In the genomic region with DNA sequence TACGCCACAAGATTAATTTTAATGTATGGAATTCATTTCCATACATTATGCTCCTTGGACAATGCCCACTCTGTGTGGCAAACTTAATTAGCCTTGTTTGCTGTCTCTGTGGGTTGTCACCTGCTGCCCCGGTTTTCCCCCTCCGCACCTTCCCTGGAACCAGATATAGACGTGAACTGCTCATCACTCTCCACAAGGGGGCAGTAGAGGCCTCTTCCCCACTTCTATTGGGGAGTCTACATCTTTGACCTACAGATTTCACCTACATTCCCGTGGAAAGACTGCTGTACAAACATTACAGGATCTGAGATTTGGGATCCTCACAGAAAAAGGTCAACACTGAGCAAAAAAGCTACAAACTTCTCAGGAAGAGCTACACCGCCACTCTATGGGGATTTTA, we compare ENCODE assay signal across 9 mouse cellular contexts. TPM values are rescaled to one million over a fixed set of nuclear protein-coding genes. Genes with fewer than 3 reads are reported as not detected.
A peak's percentile ranks its signal among the peaks of the same experiment; 100 is the strongest.
DNase-seq lines count a peak whose midpoint lies in the region; ATAC-seq and TF ChIP-seq lines count a peak whose summit lies in the region.
"Had no signal": no experiment of that assay in that cellular context is flagged by ENCODE, and none has a peak within 500 bp of the region (broad histone marks: within the 10 kb centered on the region; RNA-seq: fewer than 3 reads in every experiment).

No protein-coding gene starts in this region.

- no peaks in the 10 kb centered on the region for H3K36me3 ChIP-seq in midbrain, embryonic 14.5 days (ENCODE audit: control insufficient read depth, insufficient read depth, low read length)
- no peaks in the 10 kb centered on the region for H3K36me3 ChIP-seq in midbrain, embryonic 13.5 days
- H3K36me3 ChIP-seq in lung, embryonic 14.5 days (ENCODE audit: insufficient read depth) = no peaks in the 10 kb centered on the region
- H3K36me3 ChIP-seq: heart, embryonic 15.5 days; stomach, embryonic 15.5 days had no signal

- no peaks in the 10 kb centered on the region for H3K9me3 ChIP-seq in midbrain, embryonic 14.5 days (ENCODE audit: control insufficient read depth, low read length)
- no peaks in the 10 kb centered on the region for H3K9me3 ChIP-seq in midbrain, embryonic 13.5 days
- H3K9me3 ChIP-seq in lung, embryonic 14.5 days (ENCODE audit: low read depth, low read length) = no peaks in the 10 kb centered on the region
- H3K9me3 ChIP-seq: heart, embryonic 15.5 days; stomach, embryonic 15.5 days had no signal

- DNase-seq in midbrain, embryonic 14.5 days = peak; percentile 70
- peak; percentile 77 to 82 for DNase-seq in cerebellum, postnatal 36 days
- peak; percentile 35 for DNase-seq in hindlimb bud, embryonic 11.5 days (ENCODE audit: extremely low spot score, low read depth, low spot score)
- peak; percentile 83 for DNase-seq in lung, embryonic 14.5 days
- peak; percentile 55 for DNase-seq in right cerebral cortex, postnatal 25 days

- H3K27me3 ChIP-seq in midbrain, embryonic 14.5 days (ENCODE audit: control insufficient read depth, insufficient read depth, low read length) = no peaks in the 10 kb centered on the region
- H3K27me3 ChIP-seq in midbrain, embryonic 13.5 days = peaks cover 2% of the 10 kb centered on the region; the same call in 1 of the 2 replicates
- no peaks in the 10 kb centered on the region for H3K27me3 ChIP-seq in lung, embryonic 14.5 days (ENCODE audit: insufficient read depth, low read length)
- H3K27me3 ChIP-seq: stomach, embryonic 15.5 days had no signal

- H3K4me1 ChIP-seq in midbrain, embryonic 14.5 days (ENCODE audit: control insufficient read depth, insufficient read depth, low read length) = peaks cover 3% of the 10 kb centered on the region
- H3K4me1 ChIP-seq in midbrain, embryonic 13.5 days (replicated peaks) = peaks cover 4% of the 10 kb centered on the region
- peaks cover 4% of the 10 kb centered on the region; the same call in 1 of the 2 replicates for H3K4me1 ChIP-seq in lung, embryonic 14.5 days (ENCODE audit: insufficient read depth)

- no peak for ATAC-seq in midbrain, embryonic 14.5 days (ENCODE audit: low FRiP score, low TSS enrichment)
- no peak for ATAC-seq in midbrain, embryonic 13.5 days
- peak; percentile 33 for ATAC-seq in activated CD4-positive, CD25-positive, alpha-beta regulatory T cell, adult 4 months
- ATAC-seq in lung, embryonic 14.5 days (ENCODE audit: insufficient read depth) = no peak

- H3K9ac ChIP-seq in midbrain, embryonic 14.5 days (replicated peaks; ENCODE audit: low read length) = no peak overlapping the region
- no peak overlapping the region for H3K9ac ChIP-seq in midbrain, embryonic 13.5 days (replicated peaks)
- no peak overlapping the region for H3K9ac ChIP-seq in lung, embryonic 14.5 days
- H3K9ac ChIP-seq: heart, embryonic 15.5 days; stomach, embryonic 15.5 days had no signal

- WGBS in midbrain, embryonic 14.5 days = 29% methylated on average over 6 of the region's 6 CpGs
- WGBS in midbrain, embryonic 13.5 days = 34% methylated on average over 6 of the region's 6 CpGs
- 28% methylated on average over 6 of the region's 6 CpGs for WGBS in lung, embryonic 14.5 days

- H3K4me2 ChIP-seq in midbrain, embryonic 14.5 days (ENCODE audit: low read length) = no peak overlapping the region
- no peak overlapping the region for H3K4me2 ChIP-seq in midbrain, embryonic 13.5 days (replicated peaks)
- no peak overlapping the region for H3K4me2 ChIP-seq in lung, embryonic 14.5 days
- H3K4me2 ChIP-seq: heart, embryonic 15.5 days; stomach, embryonic 15.5 days had no signal

- peak; percentile 88 for TF ChIP-seq CTCF in lung, embryonic 14.5 days (IDR thresholded peaks at IDR 0.05; ENCODE audit: low read depth)

- H3K27ac ChIP-seq in midbrain, embryonic 14.5 days (replicated peaks; ENCODE audit: low read depth, low read length) = no peak overlapping the region
- no peak overlapping the region for H3K27ac ChIP-seq in midbrain, embryonic 13.5 days
- H3K27ac ChIP-seq in lung, embryonic 14.5 days (ENCODE audit: low read depth) = no peak overlapping the region
- H3K27ac ChIP-seq: heart, embryonic 15.5 days; stomach, embryonic 15.5 days had no signal

- H3K4me3 ChIP-seq in midbrain, embryonic 14.5 days (replicated peaks; ENCODE audit: low read depth, low read length) = no peak overlapping the region
- H3K4me3 ChIP-seq in midbrain, embryonic 13.5 days (replicated peaks) = no peak overlapping the region
- no peak overlapping the region for H3K4me3 ChIP-seq in lung, embryonic 14.5 days (ENCODE audit: low read depth, low read length)
- H3K4me3 ChIP-seq: heart, embryonic 15.5 days; stomach, embryonic 15.5 days had no signal

RNA-seq across cellular contexts. Expression of gene Saa3, which starts 1.0 kb away (rescaled TPM):
- polyA plus RNA-seq in midbrain, embryonic 14.5 days (2014; fragmentation: Nextera tagmentation; extraction: Ambion mirVana) = not detected in 2 replicates
- 0.17 TPM in 1 of 2 replicates, not detected in the other for polyA plus RNA-seq in midbrain, embryonic 13.5 days (2015; fragmentation: Nextera tagmentation; extraction: Ambion mirVana)
- not detected for polyA plus RNA-seq in activated CD4-positive, CD25-positive, alpha-beta regulatory T cell, adult 4 months (2017; shearing (Covaris generic))
- polyA plus RNA-seq in lung, embryonic 14.5 days (2014; fragmentation: Nextera tagmentation; extraction: Ambion mirVana) = 0.08 TPM in 1 of 2 replicates, not detected in the other

RNA-seq across cellular contexts. Expression of gene Saal1, which starts 4.0 kb away (rescaled TPM):
- 13.4 and 19.5 TPM in 2 replicates for polyA plus RNA-seq in midbrain, embryonic 14.5 days (2014; fragmentation: Nextera tagmentation; extraction: Ambion mirVana)
- 19.0 and 19.6 TPM in 2 replicates for polyA plus RNA-seq in midbrain, embryonic 13.5 days (2015; fragmentation: Nextera tagmentation; extraction: Ambion mirVana)
- polyA plus RNA-seq in activated CD4-positive, CD25-positive, alpha-beta regulatory T cell, adult 4 months (2017; shearing (Covaris generic)) = 10 to 100 TPM; 17.6 to 18.9 TPM
- 35.8 and 38.6 TPM in 2 replicates for polyA plus RNA-seq in lung, embryonic 14.5 days (2014; fragmentation: Nextera tagmentation; extraction: Ambion mirVana)

RNA-seq across cellular contexts. Expression of gene Saa4, which starts 17.9 kb away (rescaled TPM):
- not detected in 2 replicates for polyA plus RNA-seq in midbrain, embryonic 14.5 days (2014; fragmentation: Nextera tagmentation; extraction: Ambion mirVana)
- not detected in 2 replicates for polyA plus RNA-seq in midbrain, embryonic 13.5 days (2015; fragmentation: Nextera tagmentation; extraction: Ambion mirVana)
- polyA plus RNA-seq in activated CD4-positive, CD25-positive, alpha-beta regulatory T cell, adult 4 months (2017; shearing (Covaris generic)) = not detected
- polyA plus RNA-seq in lung, embryonic 14.5 days (2014; fragmentation: Nextera tagmentation; extraction: Ambion mirVana) = not detected in 2 replicates
- polyA plus RNA-seq: heart, embryonic 15.5 days had no signal

RNA-seq across cellular contexts. Expression of gene Saa1, which starts 28.3 kb away (rescaled TPM):
- polyA plus RNA-seq in midbrain, embryonic 14.5 days (2014; fragmentation: Nextera tagmentation; extraction: Ambion mirVana) = not detected in 2 replicates
- polyA plus RNA-seq in midbrain, embryonic 13.5 days (2015; fragmentation: Nextera tagmentation; extraction: Ambion mirVana) = not detected in 2 replicates
- under 1 TPM in 1 of 2 experiments, not detected in 1; 0.20 TPM for polyA plus RNA-seq in activated CD4-positive, CD25-positive, alpha-beta regulatory T cell, adult 4 months (2017; shearing (Covaris generic))
- not detected in 2 replicates for polyA plus RNA-seq in lung, embryonic 14.5 days (2014; fragmentation: Nextera tagmentation; extraction: Ambion mirVana)
- polyA plus RNA-seq: heart, embryonic 15.5 days had no signal

RNA-seq across cellular contexts. Expression of gene Saa2, which starts 37.1 kb away (rescaled TPM):
- polyA plus RNA-seq in midbrain, embryonic 14.5 days (2014; fragmentation: Nextera tagmentation; extraction: Ambion mirVana) = not detected in 2 replicates
- not detected in 2 replicates for polyA plus RNA-seq in midbrain, embryonic 13.5 days (2015; fragmentation: Nextera tagmentation; extraction: Ambion mirVana)
- under 1 TPM in 1 of 2 experiments, not detected in 1; 0.25 TPM for polyA plus RNA-seq in activated CD4-positive, CD25-positive, alpha-beta regulatory T cell, adult 4 months (2017; shearing (Covaris generic))
- polyA plus RNA-seq in lung, embryonic 14.5 days (2014; fragmentation: Nextera tagmentation; extraction: Ambion mirVana) = not detected in 2 replicates
- polyA plus RNA-seq: heart, embryonic 15.5 days; stomach, embryonic 15.5 days had no signal
